Mouse (Mus musculus): ENCODE measurements at regions not wholly inside any gene's neighbourhood (a gene's known extent, or its start where the extent isn't known, plus 50 kb on each side); places are given as distances from the start of the nearest gene placed in this dataset.

DNA sequence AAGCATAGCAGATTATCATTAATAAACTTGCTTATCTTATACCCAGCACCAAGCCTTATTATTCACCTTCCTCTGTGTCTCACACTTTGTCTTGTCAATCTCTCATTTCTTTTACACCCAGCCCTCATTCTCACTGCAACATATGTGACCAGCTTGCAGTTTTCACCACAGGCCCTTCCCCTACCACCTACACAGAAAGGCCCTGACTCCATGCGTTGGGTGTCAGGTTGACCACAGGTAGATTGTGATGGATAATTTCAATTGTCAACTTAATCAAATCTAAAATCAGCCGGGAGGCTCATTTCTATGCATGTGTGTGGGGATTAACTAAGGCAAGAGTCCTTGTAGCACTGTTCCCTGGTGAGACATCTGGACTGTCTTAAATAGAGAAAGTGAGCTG is 72.4 kb upstream of the Rbpj start:
- no peaks in the 10 kb centered on the region for H3K36me3 ChIP-seq (ENCODE audit: control insufficient read depth, insufficient read depth, low read length)
- no peak overlapping the region for H3K9ac ChIP-seq (replicated peaks; ENCODE audit: low read depth, low read length)
- H3K27ac ChIP-seq (ENCODE audit: low read depth, low read length) = no peak overlapping the region
- H3K27me3 ChIP-seq (ENCODE audit: control insufficient read depth, insufficient read depth, low read length) = no peaks in the 10 kb centered on the region
- no peak for ATAC-seq (ENCODE audit: low read depth)
- WGBS = 98% methylated on average over 2 of the region's 2 CpGs
- H3K4me1 ChIP-seq (ENCODE audit: control insufficient read depth, insufficient read depth, low read length) = no peaks in the 10 kb centered on the region
- H3K9me3 ChIP-seq (ENCODE audit: control insufficient read depth, low read length) = no peaks in the 10 kb centered on the region
- no peak overlapping the region for H3K4me3 ChIP-seq (ENCODE audit: low read depth, low read length)
- H3K4me2 ChIP-seq (ENCODE audit: low read depth, low read length) = no peak overlapping the region

- no peak for ATAC-seq (ENCODE audit: low read depth)
These were observed 71.4 kb upstream of the Rbpj start for GRCm38 (mm10) chr5:53394560-53394959.

GRCm38 (mm10) chr5:53398428-53399058 is 67.4 kb upstream of the Rbpj start:
- WGBS = 92% methylated on average over 8 of the region's 8 CpGs
- Histone ChIP-seq H3K4me3 (ENCODE audit: low read depth, low read length) (no peak overlapping the region), H3K9ac (replicated peaks; ENCODE audit: low read depth, low read length) (no peak overlapping the region), H3K36me3 (ENCODE audit: control insufficient read depth, insufficient read depth, low read length) (no peaks in the 10 kb centered on the region), H3K9me3 (ENCODE audit: control insufficient read depth, low read length) (no peaks in the 10 kb centered on the region), H3K27ac (ENCODE audit: low read depth, low read length) (no peak overlapping the region), H3K4me2 (ENCODE audit: low read depth, low read length) (no peak overlapping the region), H3K27me3 (ENCODE audit: control insufficient read depth, insufficient read depth, low read length) (no peaks in the 10 kb centered on the region), H3K4me1 (ENCODE audit: control insufficient read depth, insufficient read depth, low read length) (no peaks in the 10 kb centered on the region)
- no peak for ATAC-seq (ENCODE audit: low read depth)

More at GRCm38 (mm10) chr5:53394560-53394959, 71.4 kb upstream of the Rbpj start:
- Histone ChIP-seq H3K27me3 (ENCODE audit: control insufficient read depth, insufficient read depth, low read length) (no peaks in the 10 kb centered on the region), H3K9me3 (ENCODE audit: control insufficient read depth, low read length) (no peaks in the 10 kb centered on the region), H3K9ac (replicated peaks; ENCODE audit: low read depth, low read length) (no peak overlapping the region), H3K36me3 (ENCODE audit: control insufficient read depth, insufficient read depth, low read length) (no peaks in the 10 kb centered on the region), H3K27ac (ENCODE audit: low read depth, low read length) (no peak overlapping the region), H3K4me2 (ENCODE audit: low read depth, low read length) (no peak overlapping the region), H3K4me3 (ENCODE audit: low read depth, low read length) (no peak overlapping the region), H3K4me1 (ENCODE audit: control insufficient read depth, insufficient read depth, low read length) (no peaks in the 10 kb centered on the region)
- WGBS = 89% methylated on average over 3 of the region's 3 CpGs

DNA sequence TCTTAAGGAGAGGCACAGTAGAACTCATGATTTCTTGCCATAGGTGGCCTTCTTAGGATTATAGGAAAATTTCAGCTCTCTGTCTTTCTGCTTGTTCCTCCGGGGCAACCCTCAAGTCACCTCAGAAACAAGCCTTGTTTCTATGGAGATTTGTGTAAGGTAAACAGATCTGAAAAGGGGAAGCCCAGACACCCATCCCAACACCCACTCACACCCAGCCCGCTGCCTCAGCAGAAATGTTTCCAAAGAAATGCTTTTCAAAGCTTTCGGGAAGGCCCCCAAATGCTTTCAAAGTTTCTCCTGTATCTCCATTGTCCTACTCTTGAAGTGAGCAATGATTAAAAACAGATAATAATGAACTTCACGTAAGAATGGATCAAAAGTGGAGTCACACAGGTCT is 64.9 kb upstream of the Rbpj start:
- no peaks in the 10 kb centered on the region for H3K27me3 ChIP-seq (ENCODE audit: control insufficient read depth, insufficient read depth, low read length)
- WGBS = 80% methylated on average over 4 of the region's 4 CpGs
- H3K27ac ChIP-seq (ENCODE audit: low read depth, low read length) = no peak overlapping the region
- no peak overlapping the region for H3K9ac ChIP-seq (replicated peaks; ENCODE audit: low read depth, low read length)
- H3K4me1 ChIP-seq (ENCODE audit: control insufficient read depth, insufficient read depth, low read length) = no peaks in the 10 kb centered on the region
- H3K4me2 ChIP-seq (ENCODE audit: low read depth, low read length) = no peak overlapping the region
- H3K9me3 ChIP-seq (ENCODE audit: control insufficient read depth, low read length) = no peaks in the 10 kb centered on the region
- no peak overlapping the region for H3K4me3 ChIP-seq (ENCODE audit: low read depth, low read length)
- ATAC-seq (ENCODE audit: low read depth) = no peak
- no peaks in the 10 kb centered on the region for H3K36me3 ChIP-seq (ENCODE audit: control insufficient read depth, insufficient read depth, low read length)

DNA sequence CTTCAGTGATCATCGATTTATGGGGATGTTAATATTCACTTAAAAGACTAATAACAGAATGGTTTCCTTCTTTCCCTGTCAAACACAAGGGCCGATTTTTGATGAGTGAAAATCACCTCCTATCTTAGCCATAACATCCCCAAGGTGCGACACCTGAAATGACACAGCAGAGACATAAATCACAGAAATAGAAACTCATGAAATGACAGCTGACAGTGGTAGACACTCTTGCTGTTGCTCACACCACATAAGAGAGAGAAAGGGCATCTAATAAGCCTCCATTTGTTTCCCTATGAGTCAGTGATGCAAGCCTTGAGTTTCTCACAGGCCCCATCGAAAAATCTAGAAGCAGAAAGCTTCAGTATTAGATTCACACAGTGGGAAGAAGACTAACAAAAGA is 63.9 kb upstream of the Rbpj start:
- WGBS = 94% methylated on average over 4 of the region's 4 CpGs
- Histone ChIP-seq H3K4me3 (ENCODE audit: low read depth, low read length) (no peak overlapping the region), H3K9ac (replicated peaks; ENCODE audit: low read depth, low read length) (no peak overlapping the region), H3K27me3 (ENCODE audit: control insufficient read depth, insufficient read depth, low read length) (no peaks in the 10 kb centered on the region), H3K36me3 (ENCODE audit: control insufficient read depth, insufficient read depth, low read length) (no peaks in the 10 kb centered on the region), H3K4me1 (ENCODE audit: control insufficient read depth, insufficient read depth, low read length) (no peaks in the 10 kb centered on the region), H3K27ac (ENCODE audit: low read depth, low read length) (no peak overlapping the region), H3K9me3 (ENCODE audit: control insufficient read depth, low read length) (no peaks in the 10 kb centered on the region), H3K4me2 (ENCODE audit: low read depth, low read length) (no peak overlapping the region)
- no peak for ATAC-seq (ENCODE audit: low read depth)

DNA sequence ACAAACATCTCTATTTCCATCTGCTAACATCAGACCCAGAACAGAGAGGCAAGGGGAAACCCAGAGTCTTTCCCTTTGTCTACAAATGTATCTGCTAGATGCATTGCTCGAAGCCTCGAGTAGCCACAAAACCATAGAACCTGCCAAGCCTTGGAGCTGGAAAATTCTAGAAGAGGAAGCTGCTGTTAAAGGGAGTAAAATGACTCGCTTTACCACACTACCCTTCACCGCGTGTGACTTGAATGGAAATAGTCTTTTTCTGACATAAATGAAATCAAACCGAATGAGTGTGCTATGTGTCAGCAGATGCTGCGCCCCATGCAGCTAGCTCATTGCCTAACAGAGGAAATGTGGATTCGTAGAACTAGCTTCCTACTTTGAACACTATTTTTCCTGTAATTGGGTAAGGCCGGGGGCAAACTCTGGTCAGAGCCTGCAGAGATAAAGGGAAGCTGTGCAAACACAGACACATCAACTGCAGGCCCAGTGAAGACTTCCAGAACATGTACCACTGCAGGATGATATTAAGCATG is 63.3 kb upstream of the Rbpj start:
- WGBS = 86% methylated on average over 9 of the region's 9 CpGs
- no peak overlapping the region for H3K9ac ChIP-seq (replicated peaks; ENCODE audit: low read depth, low read length)
- ATAC-seq (ENCODE audit: low read depth) = no peak
- no peaks in the 10 kb centered on the region for H3K27me3 ChIP-seq (ENCODE audit: control insufficient read depth, insufficient read depth, low read length)
- no peaks in the 10 kb centered on the region for H3K4me1 ChIP-seq (ENCODE audit: control insufficient read depth, insufficient read depth, low read length)
- no peak overlapping the region for H3K4me2 ChIP-seq (ENCODE audit: low read depth, low read length)
- H3K36me3 ChIP-seq (ENCODE audit: control insufficient read depth, insufficient read depth, low read length) = no peaks in the 10 kb centered on the region
- no peak overlapping the region for H3K4me3 ChIP-seq (ENCODE audit: low read depth, low read length)
- H3K27ac ChIP-seq (ENCODE audit: low read depth, low read length) = no peak overlapping the region
- H3K9me3 ChIP-seq (ENCODE audit: control insufficient read depth, low read length) = no peaks in the 10 kb centered on the region

- Histone ChIP-seq H3K9me3 (ENCODE audit: control insufficient read depth, low read length) (no peaks in the 10 kb centered on the region), H3K36me3 (ENCODE audit: control insufficient read depth, insufficient read depth, low read length) (no peaks in the 10 kb centered on the region), H3K27me3 (ENCODE audit: control insufficient read depth, insufficient read depth, low read length) (no peaks in the 10 kb centered on the region), H3K27ac (ENCODE audit: low read depth, low read length) (no peak overlapping the region), H3K4me1 (ENCODE audit: control insufficient read depth, insufficient read depth, low read length) (no peaks in the 10 kb centered on the region), H3K9ac (replicated peaks; ENCODE audit: low read depth, low read length) (no peak overlapping the region), H3K4me2 (ENCODE audit: low read depth, low read length) (no peak overlapping the region), H3K4me3 (ENCODE audit: low read depth, low read length) (no peak overlapping the region)
- ATAC-seq (ENCODE audit: low read depth) = no peak
- WGBS = 84% methylated on average over 5 of the region's 5 CpGs
These were observed 60.0 kb upstream of the Rbpj start for GRCm38 (mm10) chr5:53405929-53406328.

- Histone ChIP-seq H3K27me3 (ENCODE audit: control insufficient read depth, insufficient read depth, low read length) (no peaks in the 10 kb centered on the region), H3K4me3 (ENCODE audit: low read depth, low read length) (no peak overlapping the region), H3K9me3 (ENCODE audit: control insufficient read depth, low read length) (no peaks in the 10 kb centered on the region), H3K27ac (ENCODE audit: low read depth, low read length) (no peak overlapping the region), H3K36me3 (ENCODE audit: control insufficient read depth, insufficient read depth, low read length) (no peaks in the 10 kb centered on the region), H3K9ac (replicated peaks; ENCODE audit: low read depth, low read length) (no peak overlapping the region), H3K4me1 (ENCODE audit: control insufficient read depth, insufficient read depth, low read length) (no peaks in the 10 kb centered on the region), H3K4me2 (ENCODE audit: low read depth, low read length) (no peak overlapping the region)
- no peak for ATAC-seq (ENCODE audit: low read depth)
- 91% methylated on average over 2 of the region's 2 CpGs for WGBS
These were observed 58.3 kb upstream of the Rbpj start for GRCm38 (mm10) chr5:53407646-53408045.

- no peak overlapping the region for H3K9ac ChIP-seq (replicated peaks; ENCODE audit: low read depth, low read length)
- H3K36me3 ChIP-seq (ENCODE audit: control insufficient read depth, insufficient read depth, low read length) = no peaks in the 10 kb centered on the region
- H3K27ac ChIP-seq (ENCODE audit: low read depth, low read length) = no peak overlapping the region
- H3K4me1 ChIP-seq (ENCODE audit: control insufficient read depth, insufficient read depth, low read length) = no peaks in the 10 kb centered on the region
- ATAC-seq (ENCODE audit: low read depth) = no peak
- H3K27me3 ChIP-seq (ENCODE audit: control insufficient read depth, insufficient read depth, low read length) = no peaks in the 10 kb centered on the region
- H3K4me2 ChIP-seq (ENCODE audit: low read depth, low read length) = no peak overlapping the region
- no peak overlapping the region for H3K4me3 ChIP-seq (ENCODE audit: low read depth, low read length)
- 89% methylated on average over 2 of the region's 2 CpGs for WGBS
- no peaks in the 10 kb centered on the region for H3K9me3 ChIP-seq (ENCODE audit: control insufficient read depth, low read length)
These were observed 57.7 kb upstream of the Rbpj start for GRCm38 (mm10) chr5:53408235-53408634.

All from neural tube, embryonic 14.5 days (tissue).